Mouse (Mus musculus): ENCODE measurements around the gene Plxnc1.

DNA sequence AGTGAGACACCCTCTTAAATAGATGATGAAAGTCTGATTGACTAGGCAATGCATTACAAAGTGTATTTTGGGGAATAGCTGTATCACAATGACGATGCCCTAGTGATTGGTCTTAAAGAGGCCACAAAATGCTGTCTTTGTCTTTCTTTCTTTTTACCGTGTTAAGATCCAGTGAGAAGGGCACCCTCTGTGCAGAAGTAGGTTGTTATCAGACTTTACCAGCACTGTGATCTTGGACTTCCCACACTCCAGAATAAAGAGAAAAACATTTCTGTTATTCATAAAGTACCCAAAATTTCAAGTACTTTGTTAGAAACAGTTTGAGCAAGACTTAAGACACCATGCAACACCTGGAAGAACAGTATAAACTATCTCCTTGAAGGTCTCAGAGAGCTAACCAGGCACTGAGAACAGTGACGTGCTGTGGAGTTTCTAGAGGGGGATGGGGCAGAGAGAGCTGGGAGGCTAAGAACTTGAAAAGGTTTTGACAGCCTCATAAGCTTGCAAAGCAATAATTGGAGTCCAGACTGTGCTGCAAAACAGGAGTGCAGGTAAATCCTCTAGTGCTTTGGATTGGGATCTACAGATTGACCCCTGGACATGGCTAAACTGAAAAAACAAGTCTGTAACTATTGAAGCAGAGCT, 163.9 kb downstream of the Plxnc1 start:
- no peak for TF ChIP-seq POLR2A (IDR thresholded peaks at IDR 0.05; ENCODE audit: low read depth, low read length)
- no peak for TF ChIP-seq CTCF (IDR thresholded peaks at IDR 0.05; ENCODE audit: extremely low read depth, insufficient read depth, insufficient read length, insufficient replicate concordance)

Data from spleen, adult 2 months (tissue).